Mouse (Mus musculus): ENCODE data around the gene Vmn1r84. TPM values are rescaled to one million over a fixed set of nuclear protein-coding genes. Genes with fewer than 3 reads are reported as not detected.

Gene Vmn1r84
- not detected in 2 replicates for polyA plus RNA-seq (2012; rRNA removed)

DNA sequence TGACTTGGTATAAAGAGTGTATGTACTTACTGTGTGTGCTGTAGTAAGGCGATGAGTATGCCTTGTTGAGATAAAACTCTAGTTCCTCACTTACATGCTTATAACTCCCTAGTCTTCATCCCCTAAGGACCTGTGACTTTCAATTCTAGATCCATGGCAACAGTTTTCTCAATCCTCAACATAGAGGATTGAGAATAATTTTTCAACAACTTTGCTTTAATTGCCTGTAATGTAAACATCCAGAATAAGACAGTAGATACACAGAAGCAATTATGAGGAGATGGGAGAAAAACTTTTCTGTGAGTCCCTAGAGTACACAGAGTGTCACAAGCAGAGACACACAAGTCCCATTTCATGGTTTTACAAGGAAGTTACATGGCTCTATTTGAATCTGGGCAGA lies at the start of gene Vmn1r84:
Gene Vmn1r84 (minus strand): TSS at position 101 of the 400 bp plus-strand sequence.
- no peak for DNase-seq (ENCODE audit: low read depth)

- DNase-seq (ENCODE audit: low read depth), result no peak
Observed at GRCm38 (mm10) chr7:12329381-12329780, 39.7 kb downstream of the Vmn1r84 start, which contains the start of gene Vmn1r83. Gene Vmn1r83, minus strand, starts transcription at chr7:12329481.

Other genes starting within 250 kb of the Vmn1r84 start
- not detected in 2 replicates for gene Vmn1r78, start 219.0 kb downstream of the Vmn1r84 start, polyA plus RNA-seq (2012; rRNA removed)
- not detected in 2 replicates for gene Vmn1r79, start 198.0 kb downstream of the Vmn1r84 start, polyA plus RNA-seq (2012; rRNA removed)
- gene Vmn1r80, start 180.0 kb downstream of the Vmn1r84 start, polyA plus RNA-seq (2012; rRNA removed), result not detected in 2 replicates
- not detected in 2 replicates for gene Vmn1r81, start 101.0 kb downstream of the Vmn1r84 start, polyA plus RNA-seq (2012; rRNA removed)
- not detected in 2 replicates for gene Vmn1r82, start 68.8 kb downstream of the Vmn1r84 start, polyA plus RNA-seq (2012; rRNA removed)
- not detected in 2 replicates for gene Vmn1r83, start 39.8 kb downstream of the Vmn1r84 start, polyA plus RNA-seq (2012; rRNA removed)
- gene Zfp551, start 53.5 kb upstream of the Vmn1r84 start, polyA plus RNA-seq (2012; rRNA removed), result 1.2 and 1.5 TPM in 2 replicates
- gene Zfp606, start 109.0 kb upstream of the Vmn1r84 start, polyA plus RNA-seq (2012; rRNA removed), result 3.5 and 3.8 TPM in 2 replicates
- not detected in 2 replicates for gene 2900092C05Rik, start 143.2 kb upstream of the Vmn1r84 start, polyA plus RNA-seq (2012; rRNA removed)
- gene Vmn2r53, start 239.5 kb upstream of the Vmn1r84 start, polyA plus RNA-seq (2012; rRNA removed), result not detected in 2 replicates

All from gonadal fat pad, adult 2 months (tissue).